Mouse (Mus musculus): ENCODE data around the gene Ehd4.

The Ehd4 gene

DNA sequence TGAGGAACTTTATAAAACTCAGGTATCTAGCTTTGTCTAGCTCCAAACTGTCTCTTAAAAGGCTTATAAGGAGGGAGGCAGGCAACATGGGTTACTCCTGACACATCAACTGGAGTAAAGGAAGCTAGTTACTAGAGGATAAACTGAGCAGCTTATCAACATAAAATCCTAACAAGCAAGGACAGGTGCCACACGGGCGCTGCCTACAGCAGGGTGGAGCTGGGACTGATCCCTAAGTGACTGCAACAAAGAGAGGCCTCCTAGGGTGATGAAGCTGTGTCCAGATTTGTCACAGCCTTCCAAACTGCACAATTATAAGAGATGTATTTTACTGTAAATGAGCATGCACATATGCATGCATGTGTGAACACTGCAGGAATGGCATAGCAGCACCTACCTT, 47.0 kb downstream of the Ehd4 start:
- no peak for DNase-seq

DNA sequence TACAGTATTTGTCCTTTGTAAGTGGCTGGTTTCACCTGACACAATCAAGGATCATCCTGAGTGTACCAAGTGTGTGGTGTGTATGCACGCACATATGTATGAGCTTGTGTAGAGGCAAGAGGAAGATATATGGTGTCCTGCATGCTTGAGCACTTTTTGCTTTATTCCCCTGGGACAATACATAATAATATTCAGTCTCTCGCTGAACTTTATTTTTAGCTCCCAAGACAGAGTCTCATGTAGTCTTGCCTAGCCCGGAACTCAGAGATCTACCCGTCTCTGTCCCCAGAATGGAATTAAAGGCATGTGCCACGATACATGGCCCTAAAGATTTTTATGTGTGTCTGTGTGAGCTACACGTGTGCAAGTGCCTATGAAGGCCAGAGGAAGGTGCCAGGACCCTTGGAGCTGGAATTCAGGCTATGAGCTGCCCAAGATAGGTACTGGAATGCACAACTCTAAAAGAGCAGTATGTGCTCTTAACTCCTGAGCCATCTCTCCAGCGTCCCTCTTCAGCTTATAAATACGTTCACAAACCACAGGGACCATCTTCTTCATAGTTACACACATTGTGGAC, 47.9 kb downstream of the Ehd4 start:
- no peak for DNase-seq

GRCm38 (mm10) chr2:120105861-120106260, 48.5 kb downstream of the Ehd4 start:
- DNase-seq, result no peak

- DNase-seq, result peak; percentile 69 to 79
These were observed 51.5 kb downstream of the Ehd4 start for GRCm38 (mm10) chr2:120102881-120103280.

GRCm38 (mm10) chr2:120102450-120102849, 52.0 kb downstream of the Ehd4 start:
- DNase-seq, result no peak

- DNase-seq, result no peak
These were observed 52.4 kb downstream of the Ehd4 start for GRCm38 (mm10) chr2:120101961-120102360.

GRCm38 (mm10) chr2:120099886-120100285, 54.5 kb downstream of the Ehd4 start:
- DNase-seq, result peak in 1 of 2 experiments; percentile 32

DNA sequence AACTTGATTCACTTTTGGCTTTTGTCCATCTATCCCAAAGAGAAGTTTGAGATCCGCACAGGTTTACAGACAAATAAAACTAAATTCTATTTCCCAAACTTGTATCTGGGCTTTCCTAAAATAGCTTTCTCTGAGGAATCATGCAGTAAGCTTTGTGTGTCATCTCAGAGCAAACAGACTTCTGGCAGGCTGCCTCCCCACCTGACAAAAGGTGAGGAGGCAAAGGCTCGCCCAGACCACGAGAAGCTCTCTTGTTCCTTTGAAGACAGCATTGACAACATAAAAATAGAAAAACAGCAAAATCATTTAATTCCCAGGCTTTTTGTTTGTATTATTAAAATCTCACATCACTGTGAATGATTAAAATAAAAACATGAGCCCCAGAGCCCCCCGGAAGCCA, 55.1 kb downstream of the Ehd4 start:
- DNase-seq, result no peak

- no peak for DNase-seq
These were observed 55.6 kb downstream of the Ehd4 start for GRCm38 (mm10) chr2:120098781-120099202.

- DNase-seq, result peak; percentile 31 to 48
These were observed 56.5 kb downstream of the Ehd4 start for GRCm38 (mm10) chr2:120097868-120098267.

DNA sequence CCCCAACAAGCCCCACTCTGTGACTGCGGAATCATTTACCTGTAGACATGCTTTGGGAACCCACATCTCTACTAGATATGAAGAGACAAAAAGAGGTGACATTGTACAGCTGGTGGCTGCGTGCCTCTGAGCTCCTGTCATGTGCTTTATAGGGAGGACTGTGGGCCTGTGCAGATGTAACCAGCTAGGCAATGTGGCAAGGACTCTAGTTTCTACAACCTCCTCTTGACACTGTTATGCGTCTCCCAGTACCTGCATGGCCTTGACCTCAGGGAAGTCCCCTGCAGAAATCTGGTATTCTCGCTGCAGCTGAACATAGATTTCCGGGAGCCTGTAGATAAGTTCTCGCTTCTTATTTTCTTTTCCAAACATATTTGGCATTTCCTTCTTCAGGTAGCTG, 57.7 kb downstream of the Ehd4 start:
- DNase-seq, result no peak

DNA sequence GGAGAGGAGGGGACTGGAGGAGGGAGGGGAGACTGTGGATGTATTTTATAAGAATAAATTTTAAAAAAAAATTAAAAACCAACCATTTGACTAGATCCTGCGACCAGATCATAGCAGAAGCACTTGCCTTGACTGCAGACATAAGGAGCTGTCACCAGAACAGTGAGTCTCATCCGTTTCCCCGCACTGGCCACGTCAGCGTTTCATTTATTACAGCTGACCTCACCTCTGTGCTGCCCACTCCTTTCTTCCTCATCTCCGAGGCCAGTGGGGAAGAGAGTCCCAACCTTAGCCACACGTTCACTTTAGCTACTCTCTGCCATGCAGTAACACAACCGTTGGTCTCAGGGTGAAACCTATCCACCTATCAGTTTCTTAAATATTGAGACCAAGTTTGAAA, 58.2 kb downstream of the Ehd4 start:
- no peak for DNase-seq

DNA sequence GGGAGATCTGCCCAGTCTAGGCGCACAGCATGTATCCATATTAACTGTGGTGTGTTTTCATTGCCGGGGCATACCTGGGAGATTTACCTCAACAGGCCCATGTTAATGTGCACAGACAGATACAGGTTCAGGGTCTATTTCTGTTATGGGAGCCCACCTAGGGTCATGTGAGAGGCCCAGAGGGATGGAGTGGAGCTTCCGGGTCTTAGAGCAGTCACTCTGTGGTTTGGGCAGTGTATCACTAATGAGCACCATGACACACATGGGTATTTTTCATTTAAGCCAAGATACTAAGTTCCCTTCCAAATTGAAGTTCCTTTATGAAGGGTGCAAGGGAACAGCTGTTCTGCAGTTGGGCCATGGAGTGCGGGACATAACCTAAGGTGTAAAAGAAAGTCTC, 59.2 kb downstream of the Ehd4 start:
- DNase-seq, result no peak

- peak; percentile 34 to 61 for DNase-seq
These were observed 60.6 kb downstream of the Ehd4 start for GRCm38 (mm10) chr2:120093671-120094430.

DNA sequence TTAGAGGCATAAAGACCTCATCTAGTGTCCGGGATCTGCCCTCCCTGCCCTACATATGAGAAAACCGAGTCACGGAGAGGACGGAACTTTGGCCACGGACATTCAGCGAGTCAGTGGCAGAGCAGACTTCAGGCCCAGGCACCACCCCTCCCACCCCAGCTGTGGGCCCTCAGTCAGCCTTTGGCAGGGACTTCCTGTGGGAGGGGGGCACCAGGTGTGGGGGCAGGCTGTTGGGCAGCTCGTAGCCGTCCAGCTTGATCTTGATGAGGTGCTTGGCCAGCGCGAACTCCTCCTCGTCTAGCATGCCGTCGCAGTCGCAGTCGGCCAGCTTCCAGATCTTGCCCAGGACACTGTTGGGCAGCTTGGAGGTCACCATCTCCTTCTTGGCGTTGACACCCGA, 63.4 kb downstream of the Ehd4 start:
- DNase-seq, result no peak

DNA sequence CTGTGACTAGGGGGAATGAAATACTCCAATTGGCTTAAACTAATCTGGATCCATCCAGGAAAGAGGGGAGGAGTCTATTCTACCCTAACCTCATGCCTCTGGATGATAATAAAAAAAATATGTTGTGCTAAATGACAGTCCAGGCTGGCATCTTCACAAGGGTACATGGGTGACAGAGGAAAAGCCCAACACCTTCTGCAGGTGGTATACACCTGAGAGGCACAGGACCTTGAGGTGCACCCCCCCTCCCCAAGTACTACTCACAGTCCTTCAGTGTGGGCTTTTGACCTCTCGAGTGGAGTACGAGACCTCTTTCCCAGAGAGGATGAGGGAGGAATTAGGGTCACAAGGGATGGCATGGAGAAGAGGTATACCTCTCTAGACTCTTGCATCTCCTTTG, 66.5 kb downstream of the Ehd4 start:
- DNase-seq, result no peak

GRCm38 (mm10) chr2:120087391-120087790, 67.0 kb downstream of the Ehd4 start:
- no peak for DNase-seq

- DNase-seq, result no peak
These were observed 68.4 kb downstream of the Ehd4 start for GRCm38 (mm10) chr2:120086038-120086437.

- DNase-seq, result peak; percentile 37 to 61
These were observed 69.6 kb downstream of the Ehd4 start for GRCm38 (mm10) chr2:120084593-120085361.

- DNase-seq, result no peak
These were observed 72.0 kb downstream of the Ehd4 start for GRCm38 (mm10) chr2:120082416-120082815.

GRCm38 (mm10) chr2:120076076-120076705, 78.2 kb downstream of the Ehd4 start:
- peak; percentile 68 to 86 for DNase-seq

DNA sequence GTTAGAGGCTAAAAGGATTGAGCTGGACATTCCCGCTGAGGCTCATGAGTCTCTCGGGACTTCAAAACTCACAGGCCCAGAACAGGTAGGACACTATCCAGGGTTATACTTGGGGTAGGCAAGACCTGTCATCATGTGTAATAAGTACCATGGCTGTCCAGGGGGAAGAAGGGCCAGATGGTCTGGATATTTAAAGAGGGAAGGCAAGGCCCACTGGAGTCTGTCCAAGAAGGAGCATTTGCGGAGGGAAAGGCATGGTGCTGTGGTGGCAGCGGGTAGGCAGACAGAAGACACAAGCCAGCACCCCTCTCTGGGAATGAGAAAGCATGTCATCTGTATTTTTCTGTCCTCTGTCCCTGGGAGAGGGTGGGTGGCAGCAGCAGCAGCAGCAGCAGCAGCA, 80.3 kb downstream of the Ehd4 start:
- DNase-seq, result no peak

GRCm38 (mm10) chr2:120069466-120069990, 84.9 kb downstream of the Ehd4 start:
- DNase-seq, result no peak
